Mouse (Mus musculus) forebrain, embryonic 11.5 days (tissue): ENCODE measurements at regions not wholly inside any gene's neighbourhood (a gene's known extent, or its start where the extent isn't known, plus 50 kb on each side); places are given as distances from the start of the nearest gene placed in this dataset.

Experiments used
- ATAC-seq: fragments of 200-750 bp; cut with Nextera tagmentation; replicated peaks from 2 replicates; pipeline ENCODE4 v1.8.0; 2017; ENCODE audit warnings: moderate TSS enrichment; ENCODE audit not compliant: low FRiP score
- DNase-seq: peaks from one replicate; pipeline ENCODE4 v3.0.0-alpha.2; 2017; ENCODE audit warnings: low spot score
- H3K27ac ChIP-seq: fragments of 300-500 bp; sonication (generic); 2 replicates; pipeline ENCODE4 v1.5.1; 2014; ENCODE audit warnings: low read depth, low read length
- H3K27me3 ChIP-seq: fragments of 300-500 bp; sonication (generic); 2 replicates; pipeline ENCODE4 v1.6.1; 2014; ENCODE audit warnings: mild to moderate bottlenecking, low read length, mixed read lengths; ENCODE audit not compliant: control insufficient read depth, insufficient read depth
- H3K36me3 ChIP-seq: fragments of 300-500 bp; sonication (generic); 2 replicates; pipeline ENCODE4 v1.6.1; 2014; ENCODE audit warnings: mild to moderate bottlenecking, low read length, moderate library complexity, mixed read lengths; ENCODE audit not compliant: control insufficient read depth, insufficient read depth
- H3K4me1 ChIP-seq: fragments of 300-500 bp; sonication (generic); replicated peaks from 2 replicates; pipeline ENCODE4 v1.6.1; 2014; ENCODE audit warnings: low read length, mixed read lengths; ENCODE audit not compliant: control insufficient read depth, insufficient read depth
- H3K4me2 ChIP-seq: fragments of 300-500 bp; sonication (generic); 2 replicates; pipeline ENCODE4 v1.6.1; 2014; ENCODE audit warnings: low read depth, mild to moderate bottlenecking, low read length, moderate library complexity, mixed read lengths; ENCODE audit not compliant: severe bottlenecking
- H3K4me3 ChIP-seq: fragments of 300-500 bp; sonication (generic); 2 replicates; pipeline ENCODE4 v1.5.1; 2014; ENCODE audit warnings: low read depth, low read length
- H3K9ac ChIP-seq: fragments of 300-500 bp; sonication (generic); 2 replicates; pipeline ENCODE4 v1.6.1; 2014; ENCODE audit warnings: low read length
- H3K9me3 ChIP-seq: fragments of 300-500 bp; sonication (generic); 2 replicates; pipeline ENCODE4 v1.6.1; 2016; ENCODE audit warnings: low read length, mixed read lengths; ENCODE audit not compliant: control insufficient read depth
- WGBS: fragments of 180-500 bp; shearing (Covaris S2); extraction: QIAGEN DNeasy Blood & Tissue Kit; methylation state at CpG from one replicate; pipeline ENCODE4 v1.1.7; 2014; 5-methylcytosine and 5-hydroxymethylcytosine counted together

DNA sequence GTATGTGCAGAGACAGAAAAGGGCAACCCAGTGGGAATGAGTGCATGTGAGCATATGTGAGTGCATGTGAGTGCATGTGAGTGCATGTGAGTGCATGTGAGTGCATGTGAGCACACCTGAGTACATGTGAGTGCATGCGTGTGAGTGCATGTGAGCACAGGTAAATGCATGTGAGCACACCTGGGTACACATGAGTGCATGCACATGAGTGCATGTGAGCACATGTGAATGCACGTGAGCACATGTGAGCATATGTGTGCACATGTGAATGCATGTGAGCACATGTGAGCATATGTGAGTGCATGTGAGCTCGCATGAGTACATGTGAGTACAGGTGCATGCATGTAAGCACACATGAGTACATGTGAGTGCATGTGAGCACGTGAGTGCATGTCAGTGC, 434.6 kb upstream of the Clnk start:
- no peak for ATAC-seq
- 92% methylated on average over 4 of the region's 4 CpGs for WGBS

DNA sequence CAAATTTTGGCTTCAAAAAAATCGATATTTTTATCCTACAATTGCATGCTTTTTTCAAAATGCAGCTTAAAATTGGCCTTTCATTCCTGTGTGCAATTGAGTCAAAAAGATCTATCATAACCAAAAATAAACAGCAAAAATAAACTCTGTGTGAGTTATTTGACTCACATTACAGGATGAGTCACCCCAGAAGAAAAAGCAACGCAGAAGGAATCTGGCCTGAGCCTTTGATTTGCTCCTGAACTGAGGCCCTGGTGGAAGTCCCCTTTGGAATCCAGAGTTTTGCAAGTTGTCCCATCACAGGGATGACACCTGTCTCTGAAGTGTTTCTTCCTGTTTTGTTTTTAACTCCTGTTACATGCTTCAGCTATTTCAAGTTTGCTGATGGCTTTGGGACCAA, 429.2 kb upstream of the Clnk start:
- Histone ChIP-seq H3K27me3 (no peaks in the 10 kb centered on the region), H3K36me3 (no peaks in the 10 kb centered on the region), H3K4me1 (no peaks in the 10 kb centered on the region), H3K4me2 (no peak overlapping the region), H3K27ac (no peak overlapping the region), H3K9me3 (no peaks in the 10 kb centered on the region), H3K4me3 (no peak overlapping the region), H3K9ac (no peak overlapping the region)
- WGBS: 86% methylated on average over 2 of the region's 2 CpGs
- ATAC-seq (no peak), DNase-seq (no peak)

More for the DNA sequence above, 434.6 kb upstream of the Clnk start:
- Histone ChIP-seq H3K9ac (no peak overlapping the region), H3K27ac (no peak overlapping the region), H3K9me3 (no peaks in the 10 kb centered on the region), H3K4me3 (no peak overlapping the region), H3K4me1 (no peaks in the 10 kb centered on the region), H3K36me3 (no peaks in the 10 kb centered on the region), H3K27me3 (no peaks in the 10 kb centered on the region), H3K4me2 (no peak overlapping the region)
- no peak for DNase-seq

DNA sequence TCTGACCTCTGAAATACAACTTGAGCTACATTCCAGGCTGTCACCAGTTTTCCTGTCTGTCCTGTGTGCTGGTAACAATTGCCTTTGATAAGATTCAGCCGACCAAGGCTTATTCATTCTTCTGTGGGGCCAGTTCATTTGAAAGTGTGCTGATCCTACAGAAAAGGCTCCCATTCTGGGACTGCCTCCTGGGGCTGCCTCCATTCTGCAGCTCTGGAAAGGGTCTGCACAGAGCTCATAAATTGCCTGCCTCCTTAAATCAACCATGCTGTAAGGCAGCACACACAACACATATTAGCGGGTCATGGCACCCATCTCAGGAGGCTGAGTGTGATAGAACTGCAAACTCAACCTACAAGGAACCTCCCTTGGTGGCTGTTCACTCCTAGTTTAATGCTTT, 416.2 kb upstream of the Clnk start:
- H3K36me3 ChIP-seq: no peaks in the 10 kb centered on the region
- H3K4me2 ChIP-seq: no peak overlapping the region
- no peak overlapping the region for H3K4me3 ChIP-seq
- no peak for DNase-seq
- no peaks in the 10 kb centered on the region for H3K27me3 ChIP-seq
- WGBS: 14% methylated on average over 2 of the region's 2 CpGs
- no peak overlapping the region for H3K9ac ChIP-seq
- H3K4me1 ChIP-seq: no peaks in the 10 kb centered on the region; the same call in 1 of the 2 replicates
- H3K9me3 ChIP-seq: no peaks in the 10 kb centered on the region
- peak; percentile 70 for ATAC-seq
- no peak overlapping the region for H3K27ac ChIP-seq

- Histone ChIP-seq H3K27me3 (no peaks in the 10 kb centered on the region), H3K4me3 (no peak overlapping the region), H3K4me1 (no peaks in the 10 kb centered on the region), H3K36me3 (no peaks in the 10 kb centered on the region), H3K9me3 (no peaks in the 10 kb centered on the region), H3K4me2 (no peak overlapping the region), H3K27ac (no peak overlapping the region), H3K9ac (no peak overlapping the region)
- 92% methylated on average over 2 of the region's 2 CpGs for WGBS
- ATAC-seq: no peak
- no peak for DNase-seq
Observed at GRCm38 (mm10) chr5:39281021-39281420, 404.4 kb upstream of the Clnk start.

GRCm38 (mm10) chr5:39273710-39274385, 397.2 kb upstream of the Clnk start:
- Histone ChIP-seq H3K36me3 (no peaks in the 10 kb centered on the region), H3K27me3 (no peaks in the 10 kb centered on the region), H3K4me1 (no peaks in the 10 kb centered on the region), H3K27ac (no peak overlapping the region), H3K4me3 (no peak overlapping the region), H3K4me2 (no peak overlapping the region), H3K9ac (no peak overlapping the region), H3K9me3 (no peaks in the 10 kb centered on the region)
- ATAC-seq: no peak
- DNase-seq: no peak
- WGBS: 71% methylated on average over 4 of the region's 4 CpGs

DNA sequence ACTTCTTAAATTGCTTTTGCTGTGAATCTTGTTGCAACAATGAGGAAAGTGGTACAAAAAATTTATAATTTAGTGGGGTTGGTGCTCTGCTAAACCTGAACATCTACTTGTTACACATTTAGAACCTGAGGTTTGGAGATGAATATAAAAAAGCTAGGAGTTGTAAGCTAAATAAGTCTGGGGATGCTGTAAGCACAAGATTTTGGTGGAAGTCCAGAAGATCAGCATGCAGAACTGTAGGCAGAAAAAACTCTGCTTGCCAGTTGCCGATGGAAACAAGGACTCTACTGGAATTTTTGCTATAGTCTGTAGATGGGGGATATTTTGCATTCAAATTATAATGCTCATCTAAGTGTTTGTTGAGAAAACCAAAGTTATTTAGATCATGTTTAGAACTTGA, 390.5 kb upstream of the Clnk start:
- 97% methylated on average over 1 of the region's 1 CpGs for WGBS

DNA sequence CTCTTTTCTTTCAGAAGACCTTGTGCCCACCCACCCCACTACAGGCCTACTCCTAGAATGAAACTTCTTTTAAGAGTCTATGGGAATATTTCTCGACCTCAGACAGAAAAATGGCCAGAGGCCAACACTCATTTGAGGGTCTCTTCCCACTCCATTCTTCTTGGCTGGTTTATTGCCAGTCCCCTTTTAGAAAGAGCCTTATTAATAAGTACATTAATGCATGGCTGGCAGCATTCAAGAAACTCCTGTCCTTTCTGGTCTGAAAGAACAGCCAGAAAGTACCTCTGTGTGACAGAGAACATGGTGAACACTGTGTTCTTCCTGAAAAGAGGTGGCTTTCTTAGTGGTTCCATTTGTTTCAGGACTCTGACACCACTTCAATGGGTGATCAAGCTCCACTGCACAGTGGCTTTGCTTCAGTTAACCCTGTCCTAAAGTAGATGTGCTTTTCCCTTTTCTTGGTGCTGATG, 384.1 kb upstream of the Clnk start:
- H3K4me3 ChIP-seq: no peak overlapping the region
- ATAC-seq: no peak
- 70% methylated on average over 1 of the region's 1 CpGs for WGBS
- H3K9ac ChIP-seq: no peak overlapping the region
- H3K9me3 ChIP-seq: no peaks in the 10 kb centered on the region
- DNase-seq: no peak
- H3K27me3 ChIP-seq: no peaks in the 10 kb centered on the region
- H3K4me2 ChIP-seq: no peak overlapping the region
- H3K4me1 ChIP-seq: no peaks in the 10 kb centered on the region
- H3K27ac ChIP-seq: no peak overlapping the region
- H3K36me3 ChIP-seq: no peaks in the 10 kb centered on the region

More for the DNA sequence above, 390.5 kb upstream of the Clnk start:
- no peaks in the 10 kb centered on the region for H3K36me3 ChIP-seq
- no peak overlapping the region for H3K4me3 ChIP-seq
- H3K27me3 ChIP-seq: no peaks in the 10 kb centered on the region
- no peak for DNase-seq
- H3K9me3 ChIP-seq: no peaks in the 10 kb centered on the region
- H3K4me2 ChIP-seq: no peak overlapping the region
- no peak for ATAC-seq
- H3K4me1 ChIP-seq: no peaks in the 10 kb centered on the region
- no peak overlapping the region for H3K27ac ChIP-seq
- H3K9ac ChIP-seq: no peak overlapping the region

GRCm38 (mm10) chr5:39257745-39258144, 381.1 kb upstream of the Clnk start:
- Histone ChIP-seq H3K9me3 (no peaks in the 10 kb centered on the region), H3K4me1 (no peaks in the 10 kb centered on the region), H3K9ac (no peak overlapping the region), H3K4me3 (no peak overlapping the region), H3K36me3 (no peaks in the 10 kb centered on the region), H3K27ac (no peak overlapping the region), H3K4me2 (no peak overlapping the region), H3K27me3 (no peaks in the 10 kb centered on the region)
- ATAC-seq: no peak
- WGBS: 98% methylated on average over 2 of the region's 2 CpGs
- DNase-seq: no peak

GRCm38 (mm10) chr5:39252206-39252605, 375.6 kb upstream of the Clnk start:
- Histone ChIP-seq H3K27ac (no peak overlapping the region), H3K4me3 (no peak overlapping the region), H3K4me2 (no peak overlapping the region), H3K36me3 (no peaks in the 10 kb centered on the region), H3K4me1 (no peaks in the 10 kb centered on the region), H3K9ac (no peak overlapping the region), H3K9me3 (no peaks in the 10 kb centered on the region), H3K27me3 (no peaks in the 10 kb centered on the region)
- no peak for DNase-seq
- ATAC-seq: no peak
- WGBS: 65% methylated on average over 3 of the region's 3 CpGs
